Mouse (Mus musculus) cerebellum, postnatal 4 days (tissue): Measurements from ENCODE around the gene Jmjd1c.

Experiments
- DNase-seq, 2 experiments: peaks; one replicate each; pipeline ENCODE4 v3.0.0; 2022; ENCODE audit warnings: low spot score in 2 of 2, mixed read lengths in 1 of 2

Gene Jmjd1c

GRCm38 (mm10) chr10:67225528-67225927 is 129.6 kb downstream of the Jmjd1c start:
- no peak for DNase-seq

GRCm38 (mm10) chr10:67226109-67226508 is 130.2 kb downstream of the Jmjd1c start:
- no peak for DNase-seq

- DNase-seq, result no peak
Measured at GRCm38 (mm10) chr10:67226543-67226942, 130.6 kb downstream of the Jmjd1c start.

- no peak for DNase-seq
Measured at GRCm38 (mm10) chr10:67230439-67230838, 134.5 kb downstream of the Jmjd1c start.

GRCm38 (mm10) chr10:67247145-67247544 is 151.2 kb downstream of the Jmjd1c start:
- DNase-seq, result peak; percentile 52 to 69

GRCm38 (mm10) chr10:67249486-67249885 is 153.6 kb downstream of the Jmjd1c start:
- DNase-seq, result no peak

GRCm38 (mm10) chr10:67250846-67251245 is 154.9 kb downstream of the Jmjd1c start:
- no peak for DNase-seq

GRCm38 (mm10) chr10:67252353-67252752 is 156.4 kb downstream of the Jmjd1c start:
- DNase-seq, result no peak

GRCm38 (mm10) chr10:67253115-67253514 is 157.2 kb downstream of the Jmjd1c start:
- DNase-seq, result no peak

GRCm38 (mm10) chr10:67264852-67265251 is 168.9 kb downstream of the Jmjd1c start:
- DNase-seq, result peak in 1 of 2 experiments; percentile 62

GRCm38 (mm10) chr10:67275916-67276315 is 180.0 kb downstream of the Jmjd1c start:
- no peak for DNase-seq

- no peak for DNase-seq
Measured at GRCm38 (mm10) chr10:67281852-67282251, 185.9 kb downstream of the Jmjd1c start.

- DNase-seq, result no peak
Measured at GRCm38 (mm10) chr10:67282531-67282930, 186.6 kb downstream of the Jmjd1c start.

- no peak for DNase-seq
Measured at GRCm38 (mm10) chr10:67283516-67283915, 187.6 kb downstream of the Jmjd1c start.

- peak in 1 of 2 experiments; percentile 8 for DNase-seq
Measured at GRCm38 (mm10) chr10:67284311-67284710, 188.4 kb downstream of the Jmjd1c start.

GRCm38 (mm10) chr10:67284761-67285175 is 188.8 kb downstream of the Jmjd1c start:
- DNase-seq, result peak in 1 of 2 experiments; percentile 49

- peak; percentile 69 to 87 for DNase-seq
Measured at GRCm38 (mm10) chr10:67285176-67285814, 189.4 kb downstream of the Jmjd1c start, which contains the start of gene Nrbf2. Gene Nrbf2 (minus strand): TSS chr10:67285305.

GRCm38 (mm10) chr10:67287877-67288276 is 192.0 kb downstream of the Jmjd1c start:
- DNase-seq, result peak; percentile 38 to 40

- DNase-seq, result no peak
Measured at GRCm38 (mm10) chr10:67290622-67291021, 194.7 kb downstream of the Jmjd1c start.

- DNase-seq, result no peak
Measured at GRCm38 (mm10) chr10:67291087-67291486, 195.2 kb downstream of the Jmjd1c start.

GRCm38 (mm10) chr10:67295331-67295730 is 199.4 kb downstream of the Jmjd1c start:
- no peak for DNase-seq

- no peak for DNase-seq
Measured at GRCm38 (mm10) chr10:67295938-67296466, 200.1 kb downstream of the Jmjd1c start.

- no peak for DNase-seq
Measured at GRCm38 (mm10) chr10:67296482-67297152, 200.7 kb downstream of the Jmjd1c start.
